Mouse (Mus musculus) R1 (cell line): Measurements from ENCODE around the gene Acaa1b.

Experiments
- DNase-seq: peaks from one replicate; pipeline ENCODE4 v3.0.0-alpha.2; 2018; ENCODE audit warnings: low read depth, low spot score

Gene Acaa1b

GRCm38 (mm10) chr9:119156278-119157201 is at the start of gene Acaa1b:
Acaa1b (minus strand) TSS chr9:119157093.
- DNase-seq: peak; percentile 92

DNA sequence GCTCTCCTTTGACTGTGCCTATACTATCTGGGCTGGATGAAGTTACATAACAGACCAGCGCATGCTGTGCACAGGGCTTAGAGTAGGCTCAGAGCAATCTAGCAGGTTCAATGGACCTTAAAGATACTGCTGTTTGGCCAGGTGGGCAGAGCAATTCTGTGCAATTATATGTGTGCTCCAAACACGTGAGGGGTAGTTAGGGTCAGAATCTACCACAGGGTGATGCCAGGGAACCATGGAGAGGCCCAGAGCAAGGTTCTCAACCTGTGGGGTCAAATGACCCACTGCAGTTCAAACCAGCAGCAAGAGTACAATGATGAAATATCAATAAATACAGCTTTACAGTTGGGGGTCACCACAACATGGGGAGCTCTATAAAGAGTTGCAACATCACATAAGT is 49.8 kb upstream of the Acaa1b start:
- no peak for DNase-seq

GRCm38 (mm10) chr9:119205756-119206155 is 48.9 kb upstream of the Acaa1b start:
- DNase-seq: no peak

DNA sequence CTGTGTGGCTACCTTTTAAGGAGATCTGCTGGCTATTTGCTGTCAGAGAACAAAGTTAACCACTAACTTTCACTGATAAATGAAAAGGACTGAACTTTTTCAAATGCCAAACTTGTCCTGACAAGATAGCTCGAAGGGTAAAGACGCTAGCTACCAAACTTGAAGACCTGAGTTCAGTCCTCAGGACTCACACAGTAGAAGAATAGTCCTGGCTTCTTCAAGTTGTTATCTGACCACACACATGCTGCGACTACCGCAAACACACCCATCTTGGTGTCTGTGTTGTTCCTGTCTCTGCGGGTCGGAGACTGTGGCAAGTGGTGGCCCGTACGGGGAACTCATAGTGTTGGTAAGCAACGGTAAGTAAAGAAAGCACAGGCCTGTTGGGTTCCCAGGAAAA is 46.7 kb upstream of the Acaa1b start:
- no peak for DNase-seq

- DNase-seq: no peak
These were observed 44.8 kb upstream of the Acaa1b start for GRCm38 (mm10) chr9:119201653-119202052.

DNA sequence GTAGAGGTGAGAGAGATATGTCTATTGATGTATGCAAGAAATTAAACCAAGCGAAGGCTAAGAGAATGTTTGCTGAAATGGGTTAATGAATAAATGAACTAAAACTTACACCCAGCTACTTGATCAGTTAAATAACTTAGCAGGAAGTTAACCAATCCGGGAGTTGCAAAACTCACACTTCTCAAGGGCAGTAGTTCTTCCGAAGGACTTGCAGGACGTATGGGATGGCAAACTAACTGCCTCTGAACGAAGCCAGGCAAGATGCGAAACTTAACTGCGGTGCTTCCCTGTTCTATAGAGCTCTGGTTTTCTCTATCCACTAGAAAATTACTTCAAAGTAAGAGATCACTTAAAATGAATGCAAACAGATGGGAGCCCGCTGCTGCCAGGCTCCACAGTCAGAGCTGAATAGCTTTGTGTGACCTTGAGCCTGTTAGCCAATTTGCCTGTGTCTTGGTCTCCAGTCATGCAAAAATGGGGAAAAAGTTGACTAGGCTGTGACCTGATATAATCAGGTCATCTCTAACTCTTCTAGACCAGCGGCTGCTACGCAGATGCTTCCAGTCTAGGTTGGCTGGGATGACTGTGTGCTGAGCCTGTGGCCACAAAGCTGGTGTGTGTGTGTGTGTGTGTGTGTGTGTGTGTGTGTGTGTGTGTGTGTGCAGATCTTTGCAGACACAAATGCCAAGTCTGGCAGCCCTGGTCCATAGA is 42.4 kb upstream of the Acaa1b start:
- DNase-seq: no peak

GRCm38 (mm10) chr9:119192202-119192990 is 35.5 kb upstream of the Acaa1b start:
- DNase-seq: peak; percentile 75

DNA sequence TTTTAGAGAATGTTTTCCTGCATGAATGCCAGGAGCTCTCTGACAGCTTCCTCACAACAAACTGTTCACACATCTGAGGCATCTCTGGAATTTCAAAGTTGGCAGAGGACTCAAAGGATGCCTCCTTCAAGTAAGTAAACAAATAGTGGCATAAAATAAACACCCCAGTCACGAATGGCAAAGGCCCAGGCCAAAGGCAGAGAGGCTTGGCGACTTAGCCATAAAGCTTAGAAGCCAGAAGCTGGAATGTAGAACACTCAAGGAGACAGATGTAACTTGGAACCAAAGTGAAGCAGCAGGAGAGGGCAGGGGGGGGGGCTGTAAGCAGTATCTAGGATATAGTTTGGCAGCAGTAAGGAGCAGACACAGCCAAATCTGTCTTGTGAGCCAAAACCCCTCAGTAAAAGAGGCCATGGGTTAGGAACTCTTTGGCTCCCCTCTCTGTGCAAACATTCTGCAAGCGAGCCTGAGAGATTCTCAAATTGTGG is 24.4 kb upstream of the Acaa1b start:
- no peak for DNase-seq

DNA sequence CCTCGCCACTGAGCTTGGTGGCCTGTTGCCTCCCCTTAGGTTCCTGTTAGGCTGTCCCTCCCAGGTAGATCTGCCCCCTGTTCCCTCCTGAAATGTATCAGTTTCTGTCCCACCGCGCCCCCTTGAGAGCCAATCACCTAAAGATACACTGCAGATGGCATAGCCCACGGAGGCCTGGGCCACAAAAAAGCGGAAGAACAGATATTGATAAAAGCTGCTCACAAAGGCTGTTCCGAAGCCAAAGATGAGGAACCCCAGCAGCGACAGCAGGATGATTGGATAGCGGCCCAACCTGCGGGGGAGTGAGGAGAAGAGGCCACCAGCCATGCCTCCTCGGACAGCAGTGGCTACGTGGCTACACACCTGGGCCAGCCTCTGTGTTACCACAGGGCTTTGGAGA is 22.4 kb upstream of the Acaa1b start:
- no peak for DNase-seq

- DNase-seq: no peak
These were observed 10.7 kb upstream of the Acaa1b start for GRCm38 (mm10) chr9:119167608-119168007.

DNA sequence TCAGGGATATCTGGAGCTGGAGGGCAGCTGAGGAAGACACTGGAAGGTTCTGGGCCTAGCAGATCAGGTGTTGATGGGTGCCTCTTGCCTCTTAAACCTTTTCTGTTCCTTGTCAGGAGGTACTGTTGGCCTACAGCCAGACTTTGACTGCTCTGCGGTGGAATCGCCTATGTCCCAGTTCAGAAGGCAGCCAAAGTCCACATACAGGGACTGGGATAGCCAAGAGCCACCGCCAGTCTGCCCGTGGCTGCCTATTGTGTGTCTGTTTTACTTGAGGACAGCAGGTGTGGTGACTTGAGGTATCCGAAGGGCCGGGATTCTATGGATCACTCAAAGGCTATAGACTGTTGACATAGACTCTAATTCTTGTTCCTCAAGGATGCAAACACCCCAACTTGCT is 8.7 kb upstream of the Acaa1b start:
- DNase-seq: no peak

GRCm38 (mm10) chr9:119164743-119165142 is 7.8 kb upstream of the Acaa1b start:
- no peak for DNase-seq

GRCm38 (mm10) chr9:119160689-119161088 is 3.8 kb upstream of the Acaa1b start:
- DNase-seq: no peak

GRCm38 (mm10) chr9:119158861-119159260 is 2.0 kb upstream of the Acaa1b start, which contains the start of gene Gm47289:
Gm47289 (plus strand) TSS chr9:119159161.
- no peak for DNase-seq

DNA sequence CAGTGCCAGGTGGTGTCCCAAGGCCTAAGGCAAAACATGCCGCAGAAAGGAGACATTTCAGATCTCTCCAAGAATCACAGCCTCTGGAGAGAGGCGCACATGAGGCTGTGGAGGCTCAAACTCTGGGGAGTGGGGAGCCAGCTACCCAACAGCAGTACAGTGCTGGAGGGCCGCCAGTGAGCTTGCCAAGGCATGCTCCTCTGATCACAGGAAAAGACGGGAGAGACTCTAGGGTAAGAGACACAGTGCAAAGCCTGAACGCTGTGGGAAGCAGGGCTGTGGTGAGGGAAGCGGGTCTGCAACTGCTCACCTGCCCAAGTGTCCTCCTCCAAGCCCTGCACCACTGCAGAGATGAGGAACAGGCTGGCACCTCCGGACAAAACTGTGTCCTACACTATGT is 1.1 kb downstream of the Acaa1b start:
- DNase-seq: no peak

DNA sequence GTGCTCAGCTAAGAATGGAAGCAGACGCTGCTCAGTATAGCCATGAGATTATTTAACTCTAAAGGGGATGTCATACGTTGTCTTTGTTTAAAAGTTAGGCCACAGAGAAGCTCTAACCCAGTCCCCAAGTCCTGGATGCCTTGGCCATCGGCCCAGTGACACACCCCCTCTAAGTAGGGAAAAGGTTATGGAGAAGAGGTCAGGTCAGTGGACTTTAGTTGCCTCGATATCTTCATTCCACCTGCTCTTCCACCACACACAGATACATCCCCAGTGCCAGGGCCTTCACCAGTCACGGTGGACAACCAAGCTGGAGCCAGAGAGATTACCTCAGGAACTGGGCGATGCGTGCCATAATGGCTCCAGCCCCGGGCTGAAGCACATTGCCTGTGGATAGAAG is 1.5 kb downstream of the Acaa1b start:
- DNase-seq: no peak

GRCm38 (mm10) chr9:119151751-119152150 is 5.1 kb downstream of the Acaa1b start:
- no peak for DNase-seq

DNA sequence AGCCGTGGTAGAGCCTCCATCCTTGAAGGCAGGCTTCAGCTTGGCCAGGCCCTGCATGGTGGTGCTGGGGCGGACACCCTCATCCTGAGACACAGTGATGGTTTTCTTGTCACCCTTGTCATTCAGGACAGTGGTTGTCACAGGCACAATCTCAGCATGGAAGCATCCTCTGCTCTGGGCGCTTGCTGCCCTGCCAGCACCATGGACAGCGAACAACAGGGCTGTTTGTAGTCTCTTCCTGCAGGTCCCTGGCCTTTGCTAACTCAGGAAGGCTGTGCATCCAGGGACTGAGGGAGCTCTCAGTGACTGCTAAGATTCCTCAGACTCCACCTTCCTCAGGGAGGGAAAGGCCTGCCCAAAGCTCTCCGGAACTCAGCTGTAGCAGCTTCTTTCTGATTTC is 7.3 kb downstream of the Acaa1b start:
- DNase-seq: peak; percentile 78

- DNase-seq: no peak
These were observed 10.7 kb downstream of the Acaa1b start for GRCm38 (mm10) chr9:119146098-119146770.

DNA sequence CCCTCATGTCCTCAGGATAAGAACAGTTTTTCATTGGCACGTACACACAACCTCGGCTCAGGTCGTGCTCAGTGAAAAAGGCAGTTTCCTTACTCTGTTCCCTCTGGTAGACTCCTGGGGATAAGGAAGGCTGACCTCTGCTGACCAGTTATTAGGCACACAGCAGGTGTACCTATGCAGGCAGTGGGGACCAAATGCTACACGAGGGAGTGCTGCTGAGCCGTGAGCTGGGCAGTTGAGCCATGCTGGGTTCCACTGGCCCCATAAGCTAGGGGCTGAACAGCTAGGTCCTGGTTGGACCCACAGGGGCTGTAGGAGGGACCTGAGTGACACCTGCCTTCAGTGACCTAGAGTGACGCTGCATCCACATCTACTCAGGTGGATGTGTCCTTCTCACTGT is 11.3 kb downstream of the Acaa1b start:
- DNase-seq: no peak

- DNase-seq: no peak
These were observed 11.8 kb downstream of the Acaa1b start for GRCm38 (mm10) chr9:119145137-119145536.
